Mouse (Mus musculus): Measurements from ENCODE around the gene Srgap3. TPM values are rescaled to one million over a fixed set of nuclear protein-coding genes. Genes with fewer than 3 reads are reported as not detected.

Gene Srgap3
- total RNA-seq, 2 experiments from 2014 or later: 232 to 236 TPM

GRCm38 (mm10) chr6:112848629-112849180 lies 98.4 kb downstream of the Srgap3 start:
- no peak for TF ChIP-seq CTCF (IDR thresholded peaks at IDR 0.05)
- intact Hi-C loops (cut with DNase I): no loop called here
- DNase-seq (ENCODE audit: extremely low spot score in 1 of 2, low spot score in 2 of 2): no peak
- no peak overlapping the region for H3K4me3 ChIP-seq
- H3K27ac ChIP-seq: no peak overlapping the region

GRCm38 (mm10) chr6:112846863-112847262 lies 100.2 kb downstream of the Srgap3 start:
- intact Hi-C loops (cut with DNase I): no loop called here
- Histone ChIP-seq H3K4me3 (no peak overlapping the region), H3K27ac (no peak overlapping the region)
- DNase-seq (ENCODE audit: extremely low spot score in 1 of 2, low spot score in 2 of 2): no peak
- TF ChIP-seq CTCF (IDR thresholded peaks at IDR 0.05): no peak

GRCm38 (mm10) chr6:112842426-112842825 lies 104.6 kb downstream of the Srgap3 start:
- DNase-seq (ENCODE audit: extremely low spot score in 1 of 2, low spot score in 2 of 2): no peak
- no peak for TF ChIP-seq CTCF (IDR thresholded peaks at IDR 0.05)
- intact Hi-C loops (cut with DNase I): no loop called here
- H3K27ac ChIP-seq: peak overlapping the region; percentile 26; the same call in 1 of the 2 replicates
- H3K4me3 ChIP-seq: no peak overlapping the region

- TF ChIP-seq CTCF (IDR thresholded peaks at IDR 0.05): no peak
- no peak for DNase-seq (ENCODE audit: extremely low spot score in 1 of 2, low spot score in 2 of 2)
- intact Hi-C loops (cut with DNase I): no loop called here
- Histone ChIP-seq H3K27ac (no peak overlapping the region), H3K4me3 (no peak overlapping the region)
Observed at GRCm38 (mm10) chr6:112840400-112840799, 106.7 kb downstream of the Srgap3 start.

- no peak for TF ChIP-seq CTCF (IDR thresholded peaks at IDR 0.05)
- no peak for DNase-seq (ENCODE audit: extremely low spot score in 1 of 2, low spot score in 2 of 2)
- H3K4me3 ChIP-seq: no peak overlapping the region
- intact Hi-C loops (cut with DNase I): loop anchor here (5.0 kb wide), 1 partner anchor 108 kb away; the partner anchor contains the start of gene Srgap3
- H3K27ac ChIP-seq: peak overlapping the region; percentile 41
Observed at GRCm38 (mm10) chr6:112839391-112839790, 107.7 kb downstream of the Srgap3 start.

GRCm38 (mm10) chr6:112838879-112839278 lies 108.2 kb downstream of the Srgap3 start:
- no peak for TF ChIP-seq CTCF (IDR thresholded peaks at IDR 0.05)
- no peak overlapping the region for H3K4me3 ChIP-seq
- peak overlapping the region; percentile 41 for H3K27ac ChIP-seq
- peak; percentile 53 to 65 for DNase-seq (ENCODE audit: extremely low spot score in 1 of 2, low spot score in 2 of 2)
- intact Hi-C loops (cut with DNase I): loop anchor here (5.0 kb wide), 1 partner anchor 108 kb away; the partner anchor contains the start of gene Srgap3

GRCm38 (mm10) chr6:112836712-112837111 lies 110.4 kb downstream of the Srgap3 start:
- Histone ChIP-seq H3K4me3 (no peak overlapping the region), H3K27ac (peak overlapping the region; percentile 32; the same call in 1 of the 2 replicates)
- intact Hi-C loops (cut with DNase I): loop anchor here (5.0 kb wide), 1 partner anchor 111 kb away; the partner anchor contains the start of gene Srgap3
- no peak for DNase-seq (ENCODE audit: extremely low spot score in 1 of 2, low spot score in 2 of 2)
- no peak for TF ChIP-seq CTCF (IDR thresholded peaks at IDR 0.05)

- no peak for DNase-seq (ENCODE audit: extremely low spot score in 1 of 2, low spot score in 2 of 2)
- H3K4me3 ChIP-seq: no peak overlapping the region
- intact Hi-C loops (cut with DNase I): loop anchor here (5.0 kb wide), 1 partner anchor 112 kb away; the partner anchor contains the start of gene Srgap3
- no peak for TF ChIP-seq CTCF (IDR thresholded peaks at IDR 0.05)
- no peak overlapping the region for H3K27ac ChIP-seq
Observed at GRCm38 (mm10) chr6:112835413-112835812, 111.7 kb downstream of the Srgap3 start.

GRCm38 (mm10) chr6:112834430-112834829 lies 112.6 kb downstream of the Srgap3 start:
- no peak for DNase-seq (ENCODE audit: extremely low spot score in 1 of 2, low spot score in 2 of 2)
- TF ChIP-seq CTCF (IDR thresholded peaks at IDR 0.05): no peak
- Histone ChIP-seq H3K4me3 (no peak overlapping the region), H3K27ac (peak overlapping the region; percentile 50)
- intact Hi-C loops (cut with DNase I): no loop called here

- H3K4me3 ChIP-seq: no peak overlapping the region
- intact Hi-C loops (cut with DNase I): no loop called here
- TF ChIP-seq CTCF (IDR thresholded peaks at IDR 0.05): no peak
- no peak for DNase-seq (ENCODE audit: extremely low spot score in 1 of 2, low spot score in 2 of 2)
- H3K27ac ChIP-seq: peak overlapping the region; percentile 50; the same call in 1 of the 2 replicates
Observed at GRCm38 (mm10) chr6:112833763-112834162, 113.3 kb downstream of the Srgap3 start.

- TF ChIP-seq CTCF (IDR thresholded peaks at IDR 0.05): no peak
- no peak overlapping the region for H3K27ac ChIP-seq
- intact Hi-C loops (cut with DNase I): no loop called here
Observed at GRCm38 (mm10) chr6:112829196-112829595, 117.9 kb downstream of the Srgap3 start.

GRCm38 (mm10) chr6:112828420-112828819 lies 118.6 kb downstream of the Srgap3 start:
- no peak for DNase-seq (ENCODE audit: extremely low spot score in 1 of 2, low spot score in 2 of 2)
- H3K27ac ChIP-seq: no peak overlapping the region
- intact Hi-C loops (cut with DNase I): no loop called here
- no peak for TF ChIP-seq CTCF (IDR thresholded peaks at IDR 0.05)
- H3K4me3 ChIP-seq: no peak overlapping the region

More at GRCm38 (mm10) chr6:112829196-112829595, 117.9 kb downstream of the Srgap3 start:
- no peak for DNase-seq (ENCODE audit: extremely low spot score in 1 of 2, low spot score in 2 of 2)
- H3K4me3 ChIP-seq: no peak overlapping the region

- no peak for DNase-seq (ENCODE audit: extremely low spot score in 1 of 2, low spot score in 2 of 2)
- intact Hi-C loops (cut with DNase I): no loop called here
- H3K27ac ChIP-seq: peak overlapping the region; percentile 70
Observed at GRCm38 (mm10) chr6:112825657-112826056, 121.4 kb downstream of the Srgap3 start.

More at GRCm38 (mm10) chr6:112825657-112826056, 121.4 kb downstream of the Srgap3 start:
- no peak for TF ChIP-seq CTCF (IDR thresholded peaks at IDR 0.05)
- H3K4me3 ChIP-seq: no peak overlapping the region

Data from left cerebral cortex, adult 2 months (tissue).